Mouse (Mus musculus) left cerebral cortex, adult 2 months (tissue): ENCODE measurements around the gene Ddr2. TPM values are rescaled to one million over a fixed set of nuclear protein-coding genes. Genes with fewer than 3 reads are reported as not detected.

Source experiments
- DNase-seq, 2 experiments: peaks; one replicate each; pipeline ENCODE4 v3.0.0; 2021 to 2022; ENCODE audit warnings: low spot score in 2 of 2, mixed read lengths in 1 of 2; ENCODE audit errors: extremely low spot score in 1 of 2
- H3K27ac ChIP-seq: fragments of 200-600 bp; 2 replicates; pipeline ENCODE4 v1.8.1; 2022
- H3K4me3 ChIP-seq: fragments of 200-600 bp; 2 replicates; pipeline ENCODE4 v1.8.1; 2022
- CTCF ChIP-seq: fragments of 200-600 bp; IDR thresholded peaks from 2 replicates; pipeline ENCODE4 v1.8.1; 2022; ENCODE audit warnings: antibody characterized with exemption, mild to moderate bottlenecking, moderate library complexity
- intact Hi-C: fragments of 180-260 bp; cut with DNase I; formaldehyde crosslinking; loops from one replicate; pipeline ENCODE4 v1.15.1; 2025
- total RNA-seq, 2 experiments: library from RNA; stranded (reverse); gene quantifications; 2 replicates each; pipeline ENCODE4 v1.2.3; 2021

Ddr2 gene
- total RNA-seq, 2 experiments from 2014 or later = 5.7 to 7.2 TPM

GRCm38 (mm10) chr1:170052469-170053065 is 58.0 kb downstream of the Ddr2 start:
- intact Hi-C loops = loop anchor here (5.0 kb wide), 1 partner anchor 50 kb away; no protein-coding TSS in a partner anchor
- no peak for TF ChIP-seq CTCF

GRCm38 (mm10) chr1:170051631-170052177 is 58.9 kb downstream of the Ddr2 start:
- H3K4me3 ChIP-seq = no peak overlapping the region
- intact Hi-C loops = loop anchor here (5.0 kb wide), 1 partner anchor 49 kb away; no protein-coding TSS in a partner anchor
- no peak overlapping the region for H3K27ac ChIP-seq
- no peak for TF ChIP-seq CTCF
- no peak for DNase-seq

More at GRCm38 (mm10) chr1:170052469-170053065, 58.0 kb downstream of the Ddr2 start:
- DNase-seq = no peak
- H3K4me3 ChIP-seq = no peak overlapping the region
- H3K27ac ChIP-seq = no peak overlapping the region

GRCm38 (mm10) chr1:170048434-170048833 is 62.1 kb downstream of the Ddr2 start:
- Histone ChIP-seq H3K4me3 (no peak overlapping the region), H3K27ac (no peak overlapping the region)
- intact Hi-C loops = no loop called here
- DNase-seq = no peak
- TF ChIP-seq CTCF = no peak

- intact Hi-C loops = no loop called here
- no peak overlapping the region for H3K27ac ChIP-seq
- DNase-seq = no peak
- TF ChIP-seq CTCF = no peak; the same call in 1 of the 2 replicates
- no peak overlapping the region for H3K4me3 ChIP-seq
These were observed 65.7 kb downstream of the Ddr2 start for GRCm38 (mm10) chr1:170044726-170045471.

- Histone ChIP-seq H3K4me3 (no peak overlapping the region), H3K27ac (no peak overlapping the region)
- no peak for DNase-seq
- no peak for TF ChIP-seq CTCF
- intact Hi-C loops = no loop called here
These were observed 66.8 kb downstream of the Ddr2 start for GRCm38 (mm10) chr1:170043753-170044152.

- H3K4me3 ChIP-seq = no peak overlapping the region
- DNase-seq = no peak
- no peak overlapping the region for H3K27ac ChIP-seq
- TF ChIP-seq CTCF = no peak
- intact Hi-C loops = no loop called here
These were observed 67.6 kb downstream of the Ddr2 start for GRCm38 (mm10) chr1:170042996-170043395.

GRCm38 (mm10) chr1:170039402-170039801 is 71.2 kb downstream of the Ddr2 start:
- intact Hi-C loops = no loop called here
- no peak; the same call in none of the 2 replicates for TF ChIP-seq CTCF
- no peak for DNase-seq
- Histone ChIP-seq H3K27ac (no peak overlapping the region), H3K4me3 (no peak overlapping the region)

GRCm38 (mm10) chr1:170035575-170035974 is 75.0 kb downstream of the Ddr2 start:
- intact Hi-C loops = no loop called here
- Histone ChIP-seq H3K27ac (no peak overlapping the region), H3K4me3 (no peak overlapping the region)
- TF ChIP-seq CTCF = no peak
- DNase-seq = no peak

GRCm38 (mm10) chr1:170034961-170035360 is 75.6 kb downstream of the Ddr2 start:
- TF ChIP-seq CTCF = no peak
- Histone ChIP-seq H3K4me3 (no peak overlapping the region), H3K27ac (no peak overlapping the region)
- intact Hi-C loops = no loop called here
- DNase-seq = no peak

- intact Hi-C loops = no loop called here
- TF ChIP-seq CTCF = no peak
- no peak for DNase-seq
- no peak overlapping the region for H3K27ac ChIP-seq
- no peak overlapping the region for H3K4me3 ChIP-seq
These were observed 78.9 kb downstream of the Ddr2 start for GRCm38 (mm10) chr1:170031656-170032055.

- no peak overlapping the region for H3K4me3 ChIP-seq
- intact Hi-C loops = no loop called here
- no peak for DNase-seq
- no peak overlapping the region for H3K27ac ChIP-seq
- TF ChIP-seq CTCF = no peak
These were observed 95.8 kb downstream of the Ddr2 start for GRCm38 (mm10) chr1:170014784-170015183.

- no peak overlapping the region for H3K27ac ChIP-seq
- intact Hi-C loops = no loop called here
- TF ChIP-seq CTCF = no peak
- no peak overlapping the region for H3K4me3 ChIP-seq
- no peak for DNase-seq
These were observed 99.7 kb downstream of the Ddr2 start for GRCm38 (mm10) chr1:170010716-170011505.
